Mouse (Mus musculus): Measurements from ENCODE around the gene Serinc5.
A peak's percentile ranks its signal among the peaks of the same experiment; 100 is the strongest.

The Serinc5 gene

DNA sequence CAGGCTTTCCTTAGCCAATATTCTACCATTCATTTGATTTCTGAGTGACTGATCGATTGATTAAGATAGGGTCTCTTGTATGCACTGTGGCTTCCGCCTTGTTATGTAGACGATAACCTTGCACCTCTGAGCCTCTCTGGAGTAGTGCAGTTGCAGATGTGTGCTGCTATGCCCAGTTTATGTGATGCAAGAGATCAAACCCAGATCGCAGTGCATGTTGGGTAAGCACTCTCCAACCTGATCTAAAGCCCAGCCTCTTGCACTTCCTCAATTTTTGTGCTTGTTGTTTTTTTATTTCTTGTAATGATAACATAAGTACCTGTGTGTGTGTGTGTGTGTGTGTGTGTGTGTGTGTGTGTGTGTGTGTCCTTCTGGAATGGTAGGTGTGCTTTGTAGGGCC, 132.0 kb downstream of the Serinc5 start:
- DNase-seq (ENCODE audit: low read depth) = no peak

DNA sequence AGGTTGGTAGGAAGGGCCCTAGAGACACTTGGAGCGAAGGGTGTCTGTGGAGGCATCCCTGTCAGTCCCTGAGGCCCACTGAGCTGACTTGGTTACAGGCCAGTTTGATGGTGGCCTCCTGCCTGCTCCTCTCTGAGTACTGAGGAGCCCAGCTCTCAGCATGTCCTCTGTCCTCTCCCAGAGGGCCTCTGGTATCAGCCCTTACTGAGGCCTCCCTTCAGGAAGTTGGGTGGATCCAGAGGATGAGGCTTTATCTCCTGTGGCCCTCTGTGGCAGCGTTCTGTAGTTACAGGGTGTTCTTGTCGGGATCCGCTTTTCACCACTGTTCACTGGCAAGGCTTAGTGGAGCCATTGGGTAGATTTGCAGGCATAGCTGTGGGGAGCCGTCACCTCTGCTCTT, 132.4 kb downstream of the Serinc5 start:
- no peak for DNase-seq (ENCODE audit: low read depth)

DNA sequence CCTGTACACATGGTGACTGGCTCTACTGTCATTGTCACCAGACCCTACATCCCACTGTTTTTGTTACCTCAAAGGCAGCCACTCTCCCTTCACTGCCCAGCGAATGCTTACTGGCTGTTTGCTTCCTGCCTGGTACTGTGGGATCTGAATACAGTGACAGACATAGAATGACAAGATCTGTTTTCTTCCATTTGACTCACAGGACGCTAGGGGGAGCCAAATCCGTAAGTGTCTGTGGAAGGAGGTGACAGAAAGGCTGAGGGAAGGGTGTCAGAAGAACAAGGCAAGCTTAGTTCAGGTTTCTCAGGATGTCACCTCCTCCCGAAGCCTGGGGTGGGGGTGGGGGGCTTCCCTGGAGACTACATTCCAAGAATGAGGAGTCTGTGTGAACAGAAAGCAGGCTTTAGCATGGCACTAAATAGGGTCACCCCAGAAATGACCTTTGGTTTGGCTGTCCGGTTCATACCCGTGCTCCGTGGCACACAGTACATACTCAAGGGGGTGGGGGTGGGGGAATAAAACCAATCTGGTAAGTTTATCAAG, 140.2 kb downstream of the Serinc5 start:
- DNase-seq (ENCODE audit: low read depth) = peak; percentile 77

DNA sequence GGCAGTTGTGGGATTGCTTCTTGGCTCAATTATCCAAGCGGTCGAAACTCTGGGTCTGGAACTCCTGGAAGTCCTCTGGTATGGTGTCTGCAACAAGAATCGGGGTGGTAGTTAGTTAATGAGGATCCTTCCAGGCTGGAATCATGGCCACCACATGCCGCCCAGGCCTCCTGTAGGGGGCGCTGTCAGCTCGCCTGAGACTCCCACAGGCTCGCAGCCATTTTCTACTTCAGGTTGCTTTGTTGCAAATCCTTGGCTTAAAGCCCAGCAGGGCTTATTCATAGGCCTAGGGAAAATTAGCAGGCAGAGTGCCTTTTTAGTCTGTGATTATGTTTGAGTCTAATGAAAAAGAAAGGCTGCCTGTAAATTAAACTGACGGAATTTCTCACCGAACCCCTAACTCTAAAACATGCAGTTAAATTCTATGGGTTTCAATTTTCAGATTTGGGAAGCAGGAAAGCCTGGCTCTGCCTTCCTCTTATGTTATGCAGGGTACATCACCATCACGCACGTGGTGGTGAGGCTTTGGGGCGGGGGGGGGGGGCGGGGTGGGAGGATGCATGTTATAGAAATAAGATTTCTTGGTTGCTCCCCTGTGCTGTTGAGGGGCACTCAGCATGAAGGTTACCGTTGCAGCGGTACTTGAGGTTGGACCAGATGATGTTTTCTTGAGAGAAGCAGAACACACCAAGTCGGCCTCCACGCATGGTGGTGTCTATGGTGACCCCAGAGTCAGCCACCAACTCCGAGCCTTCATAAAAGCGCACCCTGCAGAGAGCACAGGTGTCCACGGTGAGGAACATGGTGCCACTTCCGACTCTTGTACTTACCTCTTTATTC, 141.1 kb downstream of the Serinc5 start:
- DNase-seq (ENCODE audit: low read depth) = no peak

DNA sequence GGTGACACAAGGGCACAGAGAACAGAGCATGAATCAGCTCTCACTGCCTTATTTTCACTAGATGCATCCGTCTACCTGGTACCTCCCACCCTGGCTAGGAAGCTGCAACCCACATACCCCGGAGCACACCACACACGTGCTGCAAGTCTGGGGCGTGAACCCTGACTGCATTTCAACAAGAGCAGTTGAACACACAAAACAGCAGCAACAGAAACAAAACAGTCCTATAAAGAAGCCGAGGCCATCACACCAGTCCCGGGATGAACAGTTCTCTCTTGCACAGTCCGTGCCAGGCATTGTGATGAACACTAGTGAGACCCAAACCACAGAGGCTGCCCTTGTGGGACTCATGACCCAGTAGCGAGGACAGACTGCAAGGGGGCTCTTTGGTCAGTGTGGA, 142.8 kb downstream of the Serinc5 start:
- DNase-seq (ENCODE audit: low read depth) = no peak

DNA sequence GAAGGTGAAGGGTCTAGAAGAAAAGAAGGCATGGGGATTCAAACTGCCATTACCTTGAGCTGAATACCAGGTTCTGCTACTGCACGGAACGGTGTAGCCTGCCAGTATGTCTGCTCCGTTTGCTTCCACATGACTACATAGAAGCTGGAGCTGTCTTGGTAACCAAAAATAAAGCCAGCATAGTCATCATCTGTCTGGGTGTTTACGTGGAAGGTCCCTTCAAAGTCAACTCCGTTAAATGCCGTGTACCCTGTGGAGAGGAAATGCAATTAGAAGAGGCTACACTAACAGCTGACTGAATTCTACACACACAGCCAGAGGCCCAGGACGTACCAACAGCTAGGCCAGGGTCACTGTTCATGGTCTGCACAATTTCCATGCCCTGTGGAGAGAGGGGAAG, 144.1 kb downstream of the Serinc5 start:
- no peak for DNase-seq (ENCODE audit: low read depth)

DNA sequence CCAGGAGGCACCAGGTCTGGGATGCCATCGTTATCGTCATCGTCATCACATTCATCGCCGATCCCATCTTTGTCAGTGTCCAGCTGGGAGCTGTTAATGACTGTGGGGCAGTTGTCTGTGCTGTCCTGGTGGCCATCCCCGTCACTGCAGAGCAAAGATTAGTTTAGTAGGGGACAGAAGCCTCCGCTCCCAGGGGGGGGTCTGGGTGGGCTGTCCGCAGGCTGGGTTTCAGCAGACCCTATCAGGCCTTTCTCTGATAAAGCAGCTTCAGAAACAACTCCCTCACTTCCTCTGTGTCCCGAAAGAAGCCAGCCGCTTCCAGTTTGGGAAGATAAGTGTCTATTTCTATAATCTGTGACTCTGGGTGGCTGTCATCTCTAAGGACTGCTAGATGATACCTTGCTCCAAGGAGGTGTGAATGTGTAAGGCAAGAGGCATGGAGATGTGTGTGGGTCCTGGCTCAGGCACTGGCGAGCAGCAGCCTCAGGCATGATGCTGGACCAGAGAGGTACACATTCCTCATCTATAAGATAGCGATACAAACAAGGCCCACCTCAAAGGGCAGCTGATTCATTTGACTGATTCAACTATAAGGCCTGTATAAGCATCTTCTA, 147.2 kb downstream of the Serinc5 start:
- no peak for DNase-seq (ENCODE audit: low read depth)

DNA sequence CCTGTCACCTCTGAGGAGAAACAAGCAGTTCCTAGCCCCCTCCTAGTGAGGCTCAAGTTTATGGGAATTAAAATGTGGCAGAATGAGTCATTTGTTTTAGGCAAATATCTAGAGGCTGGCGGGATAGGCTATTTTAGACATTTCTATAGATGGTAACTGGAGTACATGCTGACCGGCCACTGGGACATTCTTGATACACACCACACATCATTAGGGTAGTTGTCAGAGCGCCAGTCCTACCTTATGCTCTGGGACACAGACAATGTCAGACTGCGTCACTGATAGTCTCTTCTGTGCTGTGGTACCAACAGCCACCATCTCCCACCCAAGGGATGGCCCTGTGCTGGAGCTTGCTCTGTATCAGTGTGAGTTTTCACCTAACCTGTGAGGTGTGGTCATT, 148.2 kb downstream of the Serinc5 start:
- DNase-seq (ENCODE audit: low read depth) = no peak

DNA sequence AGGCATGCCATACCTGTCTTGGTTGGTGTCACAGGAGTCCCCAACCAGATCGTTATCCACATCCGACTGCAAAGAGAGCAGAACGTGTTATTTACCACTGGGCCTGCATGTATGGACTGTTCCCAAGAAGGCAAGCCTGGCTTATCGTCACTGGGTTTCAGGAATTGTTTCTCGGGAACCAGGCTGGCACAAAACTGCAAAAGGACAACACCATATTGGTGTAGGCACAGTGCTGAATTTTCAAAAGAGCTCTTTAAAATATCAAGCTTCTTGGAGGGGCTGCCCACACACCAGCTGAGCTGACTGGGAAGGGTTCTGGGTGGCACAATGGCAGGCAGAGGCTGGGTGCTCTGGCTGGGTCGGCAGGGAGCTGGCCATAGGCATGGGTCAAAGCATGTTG, 149.6 kb downstream of the Serinc5 start:
- no peak for DNase-seq (ENCODE audit: low read depth)

All from c-Kit-positive CD71-negative TER-119-negative erythroid progenitor cells, embryonic 14.5 days (primary cell).